Mouse (Mus musculus) left cerebral cortex, adult 18-20 months (tissue): Measurements from ENCODE around the gene Cramp1l. TPM values are rescaled to one million over a fixed set of nuclear protein-coding genes. Genes with fewer than 3 reads are reported as not detected.

Experiments
- DNase-seq, 2 experiments: peaks; one replicate each; pipeline ENCODE4 v3.0.0; 2021 to 2022; ENCODE audit warnings: low spot score in 2 of 2, mixed read lengths in 1 of 2
- long read RNA-seq, 2 experiments: library from polyadenylated mRNA; stranded (forward); transcript quantifications; one replicate each; pipeline ENCODE4 v2.0.0; 2021
- total RNA-seq, 2 experiments: library from RNA; stranded (reverse); gene quantifications; 2 replicates each; pipeline ENCODE4 v1.2.3; 2021

Cramp1l gene
- 10 to 100 TPM; 29.7 to 30.3 TPM for total RNA-seq
- long read RNA-seq, experiment 1, full-length matches to known transcripts, result 1 of 6 reads
- long read RNA-seq, experiment 1, partial matches to known transcripts, result 2 of 6 reads
- long read RNA-seq, experiment 1, other reads (novel, unspliced or antisense), result 3 of 6 reads
- long read RNA-seq, experiment 2, partial matches to known transcripts, result 0 of 1 reads
- long read RNA-seq, experiment 2, other reads (novel, unspliced or antisense), result 1 of 1 reads

DNA sequence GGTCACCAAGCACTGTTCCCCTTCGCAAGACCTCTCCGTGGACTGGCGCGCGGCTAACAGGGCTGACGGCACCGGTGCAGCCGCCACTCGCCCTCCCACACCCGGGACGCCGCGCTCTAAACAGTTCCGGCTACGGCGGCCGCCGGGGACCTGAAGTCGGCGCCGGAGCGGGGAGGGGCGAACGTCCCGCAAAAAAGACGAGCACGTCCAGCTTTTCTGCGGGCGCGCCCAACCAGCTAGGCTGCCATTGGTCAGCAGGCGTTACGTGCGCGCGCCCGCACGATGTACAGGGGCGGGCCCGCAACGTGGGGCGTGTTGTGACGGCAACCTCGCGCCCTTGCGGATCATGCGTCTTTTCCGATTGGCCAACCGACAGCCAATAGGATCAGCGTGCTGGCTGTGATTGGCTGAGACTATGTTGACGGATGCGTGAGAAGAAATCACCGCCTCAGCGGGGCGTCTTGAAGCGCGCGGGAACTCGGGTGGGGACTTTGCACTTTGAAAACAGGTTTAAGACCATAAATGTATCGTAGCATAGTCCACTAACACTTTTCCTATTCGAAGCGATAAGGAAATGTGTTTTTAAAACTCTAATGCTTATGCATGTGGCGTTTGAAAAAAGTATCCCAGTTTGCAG lies at the start of gene Cramp1l, which contains the start of gene Ift140:
Gene Cramp1l (minus strand): TSS at position 134 of the 637 bp plus-strand sequence.
Gene Ift140 (plus strand): TSS at position 431 of the 637 bp plus-strand sequence.
- peak; percentile 98 to 99 for DNase-seq

GRCm38 (mm10) chr17:25065189-25065588 lies 49.6 kb upstream of the Cramp1l start:
- DNase-seq, result no peak

DNA sequence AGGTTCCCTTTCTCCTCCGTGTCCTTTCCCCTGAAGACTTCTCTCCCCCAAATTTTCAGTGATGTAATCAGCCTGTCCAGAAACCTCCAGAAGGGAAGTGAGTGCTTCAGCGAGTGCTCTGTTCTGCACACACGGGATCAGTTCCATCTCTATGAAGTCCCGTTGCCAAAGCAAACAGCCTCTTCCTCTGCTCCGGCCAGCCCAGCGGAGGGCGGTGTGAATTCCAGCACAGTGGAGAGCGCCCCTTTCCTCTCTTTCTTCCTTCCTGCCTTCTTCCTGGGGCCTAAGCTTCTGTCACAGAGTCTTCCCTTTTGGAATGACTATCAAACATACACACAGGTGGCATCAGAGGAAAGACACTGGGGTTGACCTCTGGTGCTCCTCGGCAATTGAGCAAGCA lies 48.8 kb upstream of the Cramp1l start:
- no peak for DNase-seq

GRCm38 (mm10) chr17:25063872-25064271 lies 48.3 kb upstream of the Cramp1l start:
- DNase-seq, result no peak

DNA sequence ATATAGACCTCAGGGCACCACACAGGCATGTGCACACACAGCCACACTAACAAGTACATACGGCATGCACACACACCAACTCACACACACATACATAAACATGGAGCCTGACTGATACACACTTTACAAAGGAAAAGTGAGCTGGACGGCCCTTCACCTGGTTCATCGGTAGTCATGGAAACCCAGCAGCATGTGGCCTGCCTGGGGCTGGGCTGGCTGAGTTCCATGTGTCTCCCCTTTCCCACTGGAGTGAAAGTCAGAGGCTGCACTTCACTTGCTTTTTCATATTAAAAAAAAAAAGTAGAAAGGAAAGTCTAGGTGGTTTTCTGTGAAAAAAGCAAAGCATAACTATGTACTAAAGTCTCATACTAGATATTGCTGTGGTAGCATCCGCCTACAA lies 47.7 kb upstream of the Cramp1l start:
- DNase-seq, result no peak

DNA sequence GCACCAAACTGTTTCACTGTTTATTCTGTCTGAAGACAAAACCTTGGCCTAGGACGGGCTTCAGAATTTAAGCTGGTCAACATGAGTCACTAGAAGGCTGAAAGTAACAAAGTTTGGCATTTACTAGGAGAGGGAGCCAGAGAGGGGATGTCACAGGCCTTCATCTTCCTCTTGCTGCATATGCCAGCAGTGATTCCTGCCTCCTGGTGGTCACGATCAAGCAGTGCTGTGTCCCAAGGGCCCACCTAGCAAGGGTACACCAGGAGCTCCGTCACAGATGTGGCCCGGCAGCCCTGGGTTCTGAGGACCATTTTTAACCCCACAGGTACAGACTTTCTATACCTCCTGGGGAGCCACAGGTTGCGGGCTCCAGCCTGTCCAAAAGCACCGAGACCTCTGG lies 41.5 kb upstream of the Cramp1l start:
- DNase-seq, result no peak

GRCm38 (mm10) chr17:25053274-25053673 lies 37.7 kb upstream of the Cramp1l start:
- DNase-seq, result no peak

- no peak for DNase-seq
Observed at GRCm38 (mm10) chr17:25047143-25047542, 31.6 kb upstream of the Cramp1l start.

DNA sequence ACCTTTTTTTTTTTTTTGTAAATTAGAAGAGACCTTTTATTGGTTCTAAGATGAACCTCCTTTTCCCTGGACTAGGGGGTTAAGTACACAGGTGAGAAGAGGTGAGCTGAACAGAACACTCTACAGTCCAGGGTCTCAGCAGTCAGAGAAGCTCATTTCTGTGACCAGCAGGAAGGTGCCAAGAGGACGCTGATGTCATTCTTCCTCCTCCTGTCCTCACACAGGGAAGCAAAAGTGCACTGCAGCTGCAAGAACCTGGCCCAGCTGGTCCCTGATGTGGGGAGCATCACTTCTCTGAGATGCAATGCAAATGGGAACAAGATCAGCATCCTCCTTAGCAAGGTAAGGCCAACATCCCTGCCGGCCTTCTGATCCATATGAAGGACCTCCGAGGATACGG lies 29.7 kb upstream of the Cramp1l start:
- DNase-seq, result no peak

GRCm38 (mm10) chr17:25044879-25045278 lies 29.3 kb upstream of the Cramp1l start:
- no peak for DNase-seq

GRCm38 (mm10) chr17:25036183-25036582 lies 20.6 kb upstream of the Cramp1l start:
- peak in 1 of 2 experiments; percentile 7 for DNase-seq

DNA sequence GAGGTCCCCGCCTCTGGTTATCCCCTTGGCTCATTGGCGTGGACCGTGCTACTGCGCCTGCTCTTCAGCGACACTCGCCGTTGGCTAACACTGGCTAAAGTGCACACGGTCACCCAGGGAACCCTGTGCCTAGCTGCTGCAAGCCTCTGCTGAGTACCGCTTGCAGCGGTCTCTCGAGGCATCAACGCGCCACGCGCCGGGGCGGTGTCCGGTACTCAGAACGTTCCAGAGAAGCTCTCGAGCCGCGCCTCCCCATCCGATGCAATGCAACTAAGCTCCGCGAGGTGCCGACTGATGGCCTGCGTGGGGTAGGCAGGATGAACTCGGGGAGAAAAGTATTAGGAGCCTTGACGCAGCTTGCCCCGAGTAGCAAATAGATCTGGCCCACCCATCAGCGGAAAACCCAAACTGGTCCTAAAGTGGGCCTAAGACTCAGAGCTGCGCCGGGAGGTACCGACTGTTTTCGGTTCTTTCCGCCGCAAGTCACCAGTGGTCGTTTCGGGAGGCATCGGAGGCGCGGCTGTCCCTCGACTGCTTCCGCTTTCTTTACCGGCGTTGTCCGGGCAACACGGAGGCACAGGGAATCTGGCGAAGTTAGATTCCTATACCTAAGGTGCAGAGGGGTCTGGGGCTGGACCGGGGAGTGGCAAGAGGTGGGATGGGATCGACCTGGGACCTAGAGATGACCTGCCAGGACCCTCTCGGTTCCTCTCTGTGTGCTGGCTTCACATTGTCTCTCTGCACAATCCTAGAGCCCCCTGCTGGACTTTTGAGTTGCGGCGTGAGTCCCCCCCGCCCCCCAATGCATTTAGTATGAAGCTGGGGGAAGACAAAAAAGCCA lies 924 bp upstream of the Cramp1l start:
- peak; percentile 67 to 80 for DNase-seq

GRCm38 (mm10) chr17:25014841-25015570 lies 582 bp downstream of the Cramp1l start:
- DNase-seq, result peak; percentile 49 to 61

DNA sequence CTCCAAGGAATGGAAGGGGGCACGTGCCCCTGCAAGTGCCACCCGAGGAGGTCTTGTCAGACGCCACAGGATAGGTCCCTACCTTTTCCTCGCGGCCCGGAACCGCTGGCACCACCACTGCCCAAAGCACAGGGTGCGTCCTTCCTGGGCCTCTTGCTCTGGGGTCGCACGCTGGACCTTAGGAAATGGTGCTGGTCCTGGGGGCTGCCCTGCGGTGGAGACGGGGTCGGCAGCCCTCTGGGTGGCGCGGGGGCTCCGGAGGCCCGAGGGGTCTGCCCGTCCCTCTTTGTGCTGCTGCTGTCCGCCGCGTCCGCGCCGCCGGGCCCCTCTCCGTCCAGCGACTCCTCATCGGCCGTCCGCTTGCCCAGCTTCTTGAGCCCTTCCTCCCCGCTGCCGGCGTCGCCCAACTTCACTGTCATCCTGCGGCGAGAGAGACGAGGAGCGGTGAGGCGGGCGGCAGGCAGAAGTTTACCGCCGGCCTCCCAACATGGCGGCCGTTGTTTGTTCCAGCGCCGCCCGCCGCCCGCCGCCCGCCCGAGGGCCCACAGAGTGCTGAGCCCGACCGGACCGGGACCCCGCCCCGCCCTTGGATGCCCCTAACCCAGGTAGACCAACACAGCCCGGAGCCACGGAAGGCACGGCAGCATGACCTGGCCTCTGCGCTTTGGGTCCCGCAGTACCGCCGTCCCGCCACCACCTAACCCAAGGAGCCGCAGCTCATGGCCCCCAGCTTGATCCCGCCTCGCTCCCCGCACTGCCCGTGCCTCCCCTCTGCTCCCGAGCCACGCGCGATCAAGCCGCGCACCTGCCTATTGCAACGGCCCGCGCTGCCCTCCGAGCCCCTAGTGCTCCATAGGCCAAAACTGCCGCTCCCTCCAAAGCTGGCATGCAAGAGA lies 1.7 kb downstream of the Cramp1l start:
- peak in 1 of 2 experiments; percentile 4 for DNase-seq

- no peak for DNase-seq
Observed at GRCm38 (mm10) chr17:25007480-25007879, 8.1 kb downstream of the Cramp1l start.

DNA sequence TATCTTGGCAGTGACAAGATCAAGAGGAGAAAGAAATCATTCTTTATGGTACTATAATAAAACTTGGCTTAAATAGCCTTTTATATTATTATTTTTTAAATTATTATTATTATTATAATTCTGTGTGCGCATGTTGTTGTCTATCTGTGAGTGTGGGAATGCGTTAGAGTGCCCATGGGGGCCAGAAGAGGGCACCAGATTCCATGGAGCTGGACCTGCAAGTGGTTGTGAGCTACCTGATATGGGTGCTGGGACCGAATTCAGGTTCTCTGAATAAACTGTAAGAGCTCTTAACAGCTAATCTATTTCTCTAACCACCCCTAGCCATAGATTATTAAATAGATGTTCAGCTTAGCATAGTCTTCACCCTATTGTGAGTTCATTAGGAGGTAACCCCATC lies 10.5 kb downstream of the Cramp1l start:
- DNase-seq, result no peak

- DNase-seq, result no peak
Observed at GRCm38 (mm10) chr17:24994721-24995120, 20.9 kb downstream of the Cramp1l start.

- DNase-seq, result peak; percentile 27 to 46
Observed at GRCm38 (mm10) chr17:24987221-24987620, 28.4 kb downstream of the Cramp1l start.

- DNase-seq, result no peak
Observed at GRCm38 (mm10) chr17:24960852-24961715, 54.5 kb downstream of the Cramp1l start.
